Mouse (Mus musculus) ES-Bruce4 (cell line): ENCODE measurements around the gene Retreg3. TPM values are rescaled to one million over a fixed set of nuclear protein-coding genes. Genes with fewer than 3 reads are reported as not detected.

Source experiments
- H3K27ac ChIP-seq: 2 replicates; pipeline ENCODE4 v1.5.1; 2012; ENCODE audit warnings: low read length, inconsistent platforms; ENCODE audit not compliant: insufficient read depth
- H3K27me3 ChIP-seq: 2 replicates; pipeline ENCODE4 v1.6.1; 2012; ENCODE audit warnings: mild to moderate bottlenecking, low read length, inconsistent platforms; ENCODE audit not compliant: control insufficient read depth, poor library complexity, insufficient read depth, severe bottlenecking
- H3K36me3 ChIP-seq: 2 replicates; pipeline ENCODE4 v1.6.1; 2012; ENCODE audit warnings: inconsistent platforms, mild to moderate bottlenecking, low read length, moderate library complexity; ENCODE audit not compliant: control insufficient read depth, poor library complexity, insufficient read depth, severe bottlenecking
- H3K4me1 ChIP-seq: one replicate; pipeline ENCODE4 v1.8.1; 2011; ENCODE audit warnings: low read length; ENCODE audit not compliant: control insufficient read depth, insufficient read depth
- H3K4me3 ChIP-seq: 2 replicates; pipeline ENCODE4 v1.5.1; 2011; ENCODE audit warnings: low read depth, mild to moderate bottlenecking, low read length
- H3K9ac ChIP-seq: 2 replicates; pipeline ENCODE4 v1.6.1; 2012; ENCODE audit warnings: low read depth, mild to moderate bottlenecking, inconsistent platforms; ENCODE audit not compliant: poor library complexity, severe bottlenecking
- H3K9me3 ChIP-seq: replicated peaks from 2 replicates; pipeline ENCODE4 v1.6.1; 2012; ENCODE audit warnings: mild to moderate bottlenecking, low read length, inconsistent platforms; ENCODE audit not compliant: control insufficient read depth, poor library complexity, insufficient read depth, severe bottlenecking
- CTCF ChIP-seq: IDR thresholded peaks from one replicate; pipeline ENCODE4 v1.8.1; 2011; ENCODE audit warnings: low read depth, low read length
- EP300 ChIP-seq: IDR thresholded peaks from 2 replicates; pipeline ENCODE4 v1.6.1; 2011; ENCODE audit warnings: low read depth, low read length; ENCODE audit not compliant: insufficient read depth
- POLR2A ChIP-seq: IDR thresholded peaks from one replicate; pipeline ENCODE4 v1.8.1; 2011; ENCODE audit warnings: low read length; ENCODE audit not compliant: insufficient read depth
- polyA plus RNA-seq: library from polyadenylated mRNA; stranded (reverse); fragments of >200 nt; gene quantifications from 2 replicates; pipeline ENCODE4 v1.2.4, GENCODE M21; 2011; ENCODE audit warnings: low read depth; ENCODE audit not compliant: missing spikeins, insufficient read depth, insufficient read length

Retreg3 gene
- polyA plus RNA-seq, 1 experiment, result 32.3 TPM

DNA sequence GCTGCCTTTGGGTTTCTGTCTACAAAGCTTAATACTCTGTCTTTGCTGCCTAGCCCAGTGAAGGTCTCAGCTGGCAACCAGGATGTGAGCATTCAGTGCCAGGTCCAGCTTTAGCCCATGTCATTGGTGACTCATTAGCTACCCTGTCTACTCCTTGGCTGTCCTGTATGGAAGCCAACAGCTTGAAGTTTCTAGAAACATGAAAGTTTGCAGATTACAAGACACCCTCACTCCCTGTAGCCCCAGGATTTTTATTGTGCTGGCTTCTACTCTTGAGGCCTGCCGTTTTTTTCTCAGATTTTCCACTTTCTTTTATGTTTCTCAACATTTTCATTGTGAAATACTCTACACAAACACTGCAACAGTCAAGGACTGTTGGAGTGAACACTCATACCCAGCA lies 29.8 kb downstream of the Retreg3 start:
- H3K36me3 ChIP-seq, result peaks cover 46% of the 10 kb centered on the region
- H3K27ac ChIP-seq, result no peak overlapping the region

DNA sequence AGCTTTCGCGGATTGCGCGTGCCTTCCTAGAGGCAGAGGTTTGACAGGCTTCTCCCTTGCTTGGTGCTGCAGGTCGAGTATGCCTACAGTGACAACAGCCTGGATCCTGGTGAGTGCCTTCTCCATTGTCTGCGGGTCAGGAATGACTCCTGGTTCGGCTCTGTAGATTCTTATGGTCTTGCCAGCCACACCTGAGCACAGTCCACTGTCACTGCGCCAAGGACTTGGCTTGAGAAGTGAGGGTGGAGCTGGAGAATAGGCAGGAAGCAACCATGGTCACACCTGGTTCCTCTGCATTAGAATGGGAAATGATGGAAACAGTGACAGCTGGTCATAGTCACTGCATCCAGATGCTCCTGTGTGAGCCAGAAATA lies 32.0 kb downstream of the Retreg3 start:
- H3K9ac ChIP-seq, result peak overlapping the region; percentile 74
- TF ChIP-seq EP300, result no peak
- TF ChIP-seq POLR2A, result no peak
- no peak for TF ChIP-seq CTCF
- H3K9me3 ChIP-seq, result no peaks in the 10 kb centered on the region
- peak overlapping the region; percentile 68 for H3K4me3 ChIP-seq
- no peaks in the 10 kb centered on the region for H3K27me3 ChIP-seq
- peaks cover 3% of the 10 kb centered on the region for H3K4me1 ChIP-seq
- H3K27ac ChIP-seq, result no peak overlapping the region
- H3K36me3 ChIP-seq, result peaks cover 36% of the 10 kb centered on the region

More for the DNA sequence above, 29.8 kb downstream of the Retreg3 start:
- Histone ChIP-seq H3K9me3 (no peaks in the 10 kb centered on the region), H3K4me1 (peaks cover 1% of the 10 kb centered on the region), H3K27me3 (no peaks in the 10 kb centered on the region), H3K9ac (no peak overlapping the region), H3K4me3 (no peak overlapping the region)
- no peak for TF ChIP-seq CTCF
- TF ChIP-seq EP300, result no peak
- TF ChIP-seq POLR2A, result no peak

DNA sequence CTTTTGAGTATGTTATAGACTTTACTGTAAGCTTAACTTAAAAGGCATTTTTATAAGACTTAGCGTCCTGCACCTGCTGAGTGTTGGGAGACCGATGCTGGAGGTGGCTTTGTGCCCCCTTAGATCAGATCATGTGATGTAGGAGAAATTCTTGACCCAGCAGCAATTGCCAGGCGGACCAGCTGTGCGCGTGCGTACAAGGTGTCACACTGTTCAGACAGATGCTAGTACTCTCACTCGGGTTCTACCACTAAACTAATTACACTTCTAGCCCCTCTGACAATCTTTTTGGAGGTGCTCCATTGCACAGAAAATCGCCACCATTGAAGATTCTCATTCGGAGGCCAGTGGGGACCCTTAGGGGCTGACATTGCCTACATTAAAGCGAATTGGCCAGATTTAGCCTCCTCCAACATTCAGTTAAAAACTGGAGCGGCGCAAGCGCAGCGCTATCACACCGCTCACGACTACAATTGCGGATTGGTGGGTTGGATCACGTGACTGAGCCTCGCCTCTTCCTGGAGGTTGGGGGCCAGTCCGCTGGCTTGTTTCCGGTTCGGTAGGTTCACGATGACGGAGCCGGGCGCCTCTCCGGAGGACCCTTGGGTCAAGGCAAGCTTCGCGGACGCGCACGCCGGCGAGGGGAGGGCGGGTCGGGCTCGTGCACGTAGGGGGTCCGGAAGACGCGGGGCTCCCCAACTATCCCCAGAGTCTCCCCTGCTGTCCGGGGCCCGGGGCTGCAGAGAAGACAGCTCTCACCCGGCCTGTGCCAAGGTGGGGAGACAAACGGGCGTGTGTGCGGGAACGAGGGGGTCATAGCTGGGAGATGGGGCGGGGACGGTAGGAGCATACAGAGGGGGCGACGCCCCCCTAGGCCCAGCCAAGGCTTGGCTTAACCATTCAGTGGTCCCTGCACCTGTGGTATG lies 32.7 kb downstream of the Retreg3 start, which contains the start of gene Mlx:
Gene Mlx (plus strand): TSS at position 522 of the 926 bp plus-strand sequence.
- Histone ChIP-seq H3K36me3 (peaks cover 29% of the 10 kb centered on the region), H3K4me3 (peak within 1 kb of the TSS; percentile 68), H3K4me1 (peaks cover 3% of the 10 kb centered on the region), H3K27ac (peak within 1 kb of the TSS; percentile 62), H3K27me3 (no peaks in the 10 kb centered on the region), H3K9ac (peak within 1 kb of the TSS; percentile 74), H3K9me3 (no peaks in the 10 kb centered on the region)
- 0 out of 2 replicates have a peak, but pooled peaks have one; percentile 27 for TF ChIP-seq EP300
- TF ChIP-seq CTCF, result no peak
- peak; percentile 52 for TF ChIP-seq POLR2A

- no peaks in the 10 kb centered on the region for H3K9me3 ChIP-seq
- no peak for TF ChIP-seq CTCF
- TF ChIP-seq POLR2A, result no peak
- no peak for TF ChIP-seq EP300
- no peaks in the 10 kb centered on the region for H3K27me3 ChIP-seq
- H3K27ac ChIP-seq, result peak overlapping the region; percentile 62; the same call in 1 of the 2 replicates
- H3K36me3 ChIP-seq, result peaks cover 22% of the 10 kb centered on the region
- H3K4me1 ChIP-seq, result peaks cover 3% of the 10 kb centered on the region
- no peak overlapping the region for H3K4me3 ChIP-seq
- H3K9ac ChIP-seq, result peak overlapping the region; percentile 74; the same call in 1 of the 2 replicates
These were observed 33.4 kb downstream of the Retreg3 start for GRCm38 (mm10) chr11:101086323-101086674.

GRCm38 (mm10) chr11:101085617-101086322 lies 33.9 kb downstream of the Retreg3 start:
- Histone ChIP-seq H3K27me3 (no peaks in the 10 kb centered on the region), H3K27ac (no peak overlapping the region), H3K9ac (0 out of 2 replicates have a peak overlapping the region, but pooled peaks have one; percentile 74), H3K36me3 (peaks cover 18% of the 10 kb centered on the region), H3K4me3 (no peak overlapping the region), H3K9me3 (no peaks in the 10 kb centered on the region), H3K4me1 (peaks cover 3% of the 10 kb centered on the region)
- TF ChIP-seq CTCF (no peak), EP300 (no peak), POLR2A (no peak)
